Mouse (Mus musculus): ENCODE measurements around the gene Tulp4. TPM values are rescaled to one million over a fixed set of nuclear protein-coding genes. Genes with fewer than 3 reads are reported as not detected.

Tulp4 gene
- polyA plus RNA-seq, 1 experiment from 2014 or later = 100 TPM

GRCm38 (mm10) chr17:6199166-6199565 is 92.9 kb downstream of the Tulp4 start:
- Histone ChIP-seq H3K4me2 (replicated peaks; ENCODE audit: low read depth, low read length) (no peak overlapping the region), H3K9me3 (ENCODE audit: control insufficient read depth, low read depth, low read length) (no peaks in the 10 kb centered on the region), H3K4me1 (ENCODE audit: control insufficient read depth, insufficient read depth, low read length) (no peaks in the 10 kb centered on the region), H3K36me3 (ENCODE audit: control insufficient read depth, insufficient read depth, low read length) (peaks cover 28% of the 10 kb centered on the region), H3K9ac (replicated peaks; ENCODE audit: low read depth, low read length) (no peak overlapping the region), H3K27me3 (ENCODE audit: control insufficient read depth, insufficient read depth, low read length) (no peaks in the 10 kb centered on the region), H3K4me3 (ENCODE audit: low read depth, low read length) (no peak overlapping the region), H3K27ac (ENCODE audit: low read length) (no peak overlapping the region)
- ATAC-seq (ENCODE audit: insufficient number of reproducible peaks, insufficient read depth, low FRiP score, low read depth) = no peak
- WGBS = 59% methylated on average over 4 of the region's 4 CpGs

- Histone ChIP-seq H3K4me3 (ENCODE audit: low read depth, low read length) (no peak overlapping the region), H3K4me2 (replicated peaks; ENCODE audit: low read depth, low read length) (no peak overlapping the region), H3K4me1 (ENCODE audit: control insufficient read depth, insufficient read depth, low read length) (no peaks in the 10 kb centered on the region), H3K36me3 (ENCODE audit: control insufficient read depth, insufficient read depth, low read length) (peaks cover 23% of the 10 kb centered on the region), H3K27ac (ENCODE audit: low read length) (no peak overlapping the region), H3K27me3 (ENCODE audit: control insufficient read depth, insufficient read depth, low read length) (no peaks in the 10 kb centered on the region), H3K9me3 (ENCODE audit: control insufficient read depth, low read depth, low read length) (no peaks in the 10 kb centered on the region), H3K9ac (replicated peaks; ENCODE audit: low read depth, low read length) (no peak overlapping the region)
- ATAC-seq (ENCODE audit: insufficient number of reproducible peaks, insufficient read depth, low FRiP score, low read depth) = no peak
- 92% methylated on average over 14 of the region's 14 CpGs for WGBS
Measured at GRCm38 (mm10) chr17:6201522-6202250, 95.4 kb downstream of the Tulp4 start.

GRCm38 (mm10) chr17:6202389-6203110 is 96.3 kb downstream of the Tulp4 start:
- Histone ChIP-seq H3K9ac (replicated peaks; ENCODE audit: low read depth, low read length) (no peak overlapping the region), H3K36me3 (ENCODE audit: control insufficient read depth, insufficient read depth, low read length) (peaks cover 30% of the 10 kb centered on the region), H3K4me1 (ENCODE audit: control insufficient read depth, insufficient read depth, low read length) (no peaks in the 10 kb centered on the region), H3K27me3 (ENCODE audit: control insufficient read depth, insufficient read depth, low read length) (no peaks in the 10 kb centered on the region), H3K9me3 (ENCODE audit: control insufficient read depth, low read depth, low read length) (no peaks in the 10 kb centered on the region), H3K27ac (ENCODE audit: low read length) (no peak overlapping the region), H3K4me3 (ENCODE audit: low read depth, low read length) (no peak overlapping the region), H3K4me2 (replicated peaks; ENCODE audit: low read depth, low read length) (no peak overlapping the region)
- 80% methylated on average over 14 of the region's 14 CpGs for WGBS
- no peak for ATAC-seq (ENCODE audit: insufficient number of reproducible peaks, insufficient read depth, low FRiP score, low read depth)

GRCm38 (mm10) chr17:6203126-6203525 is 96.9 kb downstream of the Tulp4 start:
- Histone ChIP-seq H3K9ac (replicated peaks; ENCODE audit: low read depth, low read length) (no peak overlapping the region), H3K4me2 (replicated peaks; ENCODE audit: low read depth, low read length) (no peak overlapping the region), H3K27ac (ENCODE audit: low read length) (no peak overlapping the region), H3K36me3 (ENCODE audit: control insufficient read depth, insufficient read depth, low read length) (peaks cover 30% of the 10 kb centered on the region), H3K4me1 (ENCODE audit: control insufficient read depth, insufficient read depth, low read length) (no peaks in the 10 kb centered on the region), H3K27me3 (ENCODE audit: control insufficient read depth, insufficient read depth, low read length) (no peaks in the 10 kb centered on the region), H3K9me3 (ENCODE audit: control insufficient read depth, low read depth, low read length) (no peaks in the 10 kb centered on the region), H3K4me3 (ENCODE audit: low read depth, low read length) (no peak overlapping the region)
- no peak for ATAC-seq (ENCODE audit: insufficient number of reproducible peaks, insufficient read depth, low FRiP score, low read depth)
- WGBS = 88% methylated on average over 7 of the region's 7 CpGs

- Histone ChIP-seq H3K4me3 (ENCODE audit: low read depth, low read length) (no peak overlapping the region), H3K9me3 (ENCODE audit: control insufficient read depth, low read depth, low read length) (no peaks in the 10 kb centered on the region), H3K4me2 (replicated peaks; ENCODE audit: low read depth, low read length) (no peak overlapping the region), H3K36me3 (ENCODE audit: control insufficient read depth, insufficient read depth, low read length) (peaks cover 26% of the 10 kb centered on the region), H3K4me1 (ENCODE audit: control insufficient read depth, insufficient read depth, low read length) (no peaks in the 10 kb centered on the region), H3K27ac (ENCODE audit: low read length) (no peak overlapping the region), H3K27me3 (ENCODE audit: control insufficient read depth, insufficient read depth, low read length) (no peaks in the 10 kb centered on the region), H3K9ac (replicated peaks; ENCODE audit: low read depth, low read length) (no peak overlapping the region)
- WGBS = 48% methylated on average over 4 of the region's 4 CpGs
- ATAC-seq (ENCODE audit: insufficient number of reproducible peaks, insufficient read depth, low FRiP score, low read depth) = no peak
Measured at GRCm38 (mm10) chr17:6203795-6204194, 97.6 kb downstream of the Tulp4 start.

- no peak overlapping the region for H3K9ac ChIP-seq (replicated peaks; ENCODE audit: low read depth, low read length)
- no peaks in the 10 kb centered on the region for H3K9me3 ChIP-seq (ENCODE audit: control insufficient read depth, low read depth, low read length)
- no peak for ATAC-seq (ENCODE audit: insufficient number of reproducible peaks, insufficient read depth, low FRiP score, low read depth)
- 77% methylated on average over 1 of the region's 1 CpGs for WGBS
- no peak overlapping the region for H3K27ac ChIP-seq (ENCODE audit: low read length)
- no peak overlapping the region for H3K4me3 ChIP-seq (ENCODE audit: low read depth, low read length)
- H3K36me3 ChIP-seq (ENCODE audit: control insufficient read depth, insufficient read depth, low read length) = peaks cover 15% of the 10 kb centered on the region
- H3K4me2 ChIP-seq (replicated peaks; ENCODE audit: low read depth, low read length) = no peak overlapping the region
- no peaks in the 10 kb centered on the region for H3K4me1 ChIP-seq (ENCODE audit: control insufficient read depth, insufficient read depth, low read length)
- no peaks in the 10 kb centered on the region for H3K27me3 ChIP-seq (ENCODE audit: control insufficient read depth, insufficient read depth, low read length)
Measured at GRCm38 (mm10) chr17:6211721-6212120, 105.5 kb downstream of the Tulp4 start.

- ATAC-seq (ENCODE audit: insufficient number of reproducible peaks, insufficient read depth, low FRiP score, low read depth) = no peak
- Histone ChIP-seq H3K27ac (ENCODE audit: low read length) (no peak overlapping the region), H3K4me1 (ENCODE audit: control insufficient read depth, insufficient read depth, low read length) (no peaks in the 10 kb centered on the region), H3K4me2 (replicated peaks; ENCODE audit: low read depth, low read length) (no peak overlapping the region), H3K36me3 (ENCODE audit: control insufficient read depth, insufficient read depth, low read length) (peaks cover 12% of the 10 kb centered on the region), H3K9me3 (ENCODE audit: control insufficient read depth, low read depth, low read length) (no peaks in the 10 kb centered on the region), H3K4me3 (ENCODE audit: low read depth, low read length) (no peak overlapping the region), H3K9ac (replicated peaks; ENCODE audit: low read depth, low read length) (no peak overlapping the region), H3K27me3 (ENCODE audit: control insufficient read depth, insufficient read depth, low read length) (no peaks in the 10 kb centered on the region)
- 89% methylated on average over 4 of the region's 4 CpGs for WGBS
Measured at GRCm38 (mm10) chr17:6215640-6216039, 109.4 kb downstream of the Tulp4 start.

GRCm38 (mm10) chr17:6216514-6216913 is 110.3 kb downstream of the Tulp4 start:
- no peaks in the 10 kb centered on the region for H3K9me3 ChIP-seq (ENCODE audit: control insufficient read depth, low read depth, low read length)
- no peak overlapping the region for H3K4me3 ChIP-seq (ENCODE audit: low read depth, low read length)
- H3K9ac ChIP-seq (replicated peaks; ENCODE audit: low read depth, low read length) = no peak overlapping the region
- H3K4me2 ChIP-seq (replicated peaks; ENCODE audit: low read depth, low read length) = no peak overlapping the region
- no peaks in the 10 kb centered on the region for H3K27me3 ChIP-seq (ENCODE audit: control insufficient read depth, insufficient read depth, low read length)
- no peak for ATAC-seq (ENCODE audit: insufficient number of reproducible peaks, insufficient read depth, low FRiP score, low read depth)
- H3K27ac ChIP-seq (ENCODE audit: low read length) = no peak overlapping the region
- no peaks in the 10 kb centered on the region for H3K4me1 ChIP-seq (ENCODE audit: control insufficient read depth, insufficient read depth, low read length)
- peaks cover 12% of the 10 kb centered on the region for H3K36me3 ChIP-seq (ENCODE audit: control insufficient read depth, insufficient read depth, low read length)
- WGBS = 93% methylated on average over 10 of the region's 10 CpGs
